In genomic region chr4:149489415-149490240, GRCm38 (mm10) we compare ENCODE assay signal across 34 mouse cellular contexts. TPM values are rescaled to one million over a fixed set of nuclear protein-coding genes. Genes with fewer than 3 reads are reported as not detected.
A peak's percentile ranks its signal among the peaks of the same experiment; 100 is the strongest.
DNase-seq lines count a peak whose midpoint lies in the region; ATAC-seq and TF ChIP-seq lines count a peak whose summit lies in the region.
"Had no signal": no experiment of that assay in that cellular context is flagged by ENCODE, and none has a peak within 500 bp of the region (broad histone marks: within the 10 kb centered on the region; RNA-seq: fewer than 3 reads in every experiment).

No protein-coding gene starts in this region.

- ATAC-seq in intestine, embryonic 16.5 days, result peak; percentile 86
- ATAC-seq in stomach, postnatal 0 days (ENCODE audit: low FRiP score, low TSS enrichment), result peak; percentile 49
- ATAC-seq: forebrain, embryonic 13.5 days; inflammation-experienced regulatory T-cells, adult 6 months; liver, postnatal 0 days; midbrain, embryonic 15.5 days had no signal

- H3K4me3 ChIP-seq in lung, adult 2 months (replicated peaks; ENCODE audit: extremely low read depth, low read depth, low read length), result no peak overlapping the region
- no peak overlapping the region for H3K4me3 ChIP-seq in intestine, embryonic 16.5 days (ENCODE audit: low read length)
- no peak overlapping the region for H3K4me3 ChIP-seq in stomach, postnatal 0 days (ENCODE audit: low read depth, low read length)
- H3K4me3 ChIP-seq: embryonic facial prominence, embryonic 13.5 days; forebrain, embryonic 13.5 days; hindbrain, embryonic 13.5 days; limb, embryonic 12.5 days; midbrain, embryonic 15.5 days; neural tube, embryonic 13.5 days had no signal

- TF ChIP-seq CTCF in lung, adult 2 months (IDR thresholded peaks at IDR 0.05; ENCODE audit: insufficient read depth, low read length), result no peak
- TF ChIP-seq CTCF in stomach, postnatal 0 days (IDR thresholded peaks at IDR 0.05; ENCODE audit: low read depth), result no peak

- no peak overlapping the region for H3K9ac ChIP-seq in intestine, embryonic 16.5 days (ENCODE audit: low read depth, low read length)
- no peak overlapping the region for H3K9ac ChIP-seq in stomach, postnatal 0 days (ENCODE audit: low read length)
- H3K9ac ChIP-seq: embryonic facial prominence, embryonic 13.5 days; forebrain, embryonic 13.5 days; hindbrain, embryonic 13.5 days; limb, embryonic 12.5 days; liver, postnatal 0 days; midbrain, embryonic 15.5 days; neural tube, embryonic 13.5 days had no signal

- DNase-seq in lung, postnatal 36 days, result peak; percentile 36
- no peak for DNase-seq in lung, adult 2 months
- peak; percentile 48 to 58 for DNase-seq in heart, postnatal 14 days
- peak; percentile 63 for DNase-seq in stomach, postnatal 0 days (ENCODE audit: low spot score)
- no peak for DNase-seq in testis, postnatal 14 days (ENCODE audit: low spot score)
- no peak for DNase-seq in frontal cortex, postnatal 14 days (ENCODE audit: low spot score in 2 of 2)
- no peak for DNase-seq in adipocyte (ENCODE audit: low spot score)
- DNase-seq: adrenal gland, adult 8-10 months; cerebellum, adult 2 months; cerebellum, postnatal 36 days; embryo, embryonic 11 days; gastrocnemius, postnatal 10 days; kidney, postnatal 25 days; layer of hippocampus, postnatal 36 days; liver, postnatal 0 days; retina, postnatal 1 day; right cerebral cortex, postnatal 25 days had no signal

- 80% methylated on average over 14 of the region's 14 CpGs for WGBS in lung, adult 2 months
- 76% methylated on average over 14 of the region's 14 CpGs for WGBS in intestine, embryonic 16.5 days
- 58% methylated on average over 14 of the region's 14 CpGs for whole genome bisulfite sequencing in stomach, postnatal 0 days

- no peaks in the 10 kb centered on the region for H3K4me1 ChIP-seq in lung, adult 2 months (ENCODE audit: control insufficient read depth, insufficient read depth, low read length)
- 0 out of 2 replicates have a peak, but pooled peaks cover 4% of the 10 kb centered on the region for H3K4me1 ChIP-seq in intestine, embryonic 16.5 days (ENCODE audit: control insufficient read depth, insufficient read depth, low read length)
- H3K4me1 ChIP-seq in stomach, postnatal 0 days (replicated peaks; ENCODE audit: control insufficient read depth, insufficient read depth), result peaks cover 3% of the 10 kb centered on the region; the same call in 1 of the 2 replicates

- H3K4me2 ChIP-seq in intestine, embryonic 16.5 days (ENCODE audit: low read depth, low read length), result peak overlapping the region; percentile 12; the same call in 1 of the 2 replicates
- no peak overlapping the region for H3K4me2 ChIP-seq in stomach, postnatal 0 days (replicated peaks; ENCODE audit: low read depth)
- H3K4me2 ChIP-seq: embryonic facial prominence, embryonic 13.5 days; forebrain, embryonic 13.5 days; hindbrain, embryonic 13.5 days; limb, embryonic 12.5 days; liver, embryonic 11.5 days; midbrain, embryonic 15.5 days; neural tube, embryonic 13.5 days had no signal

- H3K27me3 ChIP-seq in intestine, embryonic 16.5 days (replicated peaks; ENCODE audit: control insufficient read depth, insufficient read depth, low read length), result no peaks in the 10 kb centered on the region
- no peaks in the 10 kb centered on the region for H3K27me3 ChIP-seq in stomach, postnatal 0 days (ENCODE audit: control insufficient read depth, insufficient read depth, low read length)
- H3K27me3 ChIP-seq: embryonic facial prominence, embryonic 13.5 days; forebrain, embryonic 13.5 days; hindbrain, embryonic 13.5 days; limb, embryonic 12.5 days; midbrain, embryonic 15.5 days; neural tube, embryonic 13.5 days had no signal

- no peaks in the 10 kb centered on the region for H3K9me3 ChIP-seq in intestine, embryonic 16.5 days (ENCODE audit: control insufficient read depth, low read length)
- no peaks in the 10 kb centered on the region for H3K9me3 ChIP-seq in stomach, postnatal 0 days (ENCODE audit: control insufficient read depth, low read length)
- H3K9me3 ChIP-seq: embryonic facial prominence, embryonic 13.5 days; forebrain, embryonic 13.5 days; hindbrain, embryonic 13.5 days; midbrain, embryonic 15.5 days; neural tube, embryonic 13.5 days had no signal

- intact Hi-C loops in heart, postnatal 14 days (cut with DNase I), result loop anchor here (5.0 kb wide), 1 partner anchor 118 kb away; no protein-coding TSS in a partner anchor

- no peak for TF ChIP-seq POLR2A in lung, adult 2 months (IDR thresholded peaks at IDR 0.05; ENCODE audit: borderline replicate concordance, extremely low read depth, low read depth, low read length)

- TF ChIP-seq EP300 in stomach, postnatal 0 days (optimal IDR thresholded peaks at IDR 0.05), result no peak

- peaks cover 6% of the 10 kb centered on the region; the same call in 1 of the 2 replicates for H3K36me3 ChIP-seq in intestine, embryonic 16.5 days (ENCODE audit: control insufficient read depth, insufficient read depth, low read length)
- H3K36me3 ChIP-seq in stomach, postnatal 0 days (ENCODE audit: control insufficient read depth, insufficient read depth, low read length), result peaks cover 4% of the 10 kb centered on the region

- H3K27ac ChIP-seq in intestine, embryonic 16.5 days (ENCODE audit: low read length), result peak overlapping the region; percentile 81
- H3K27ac ChIP-seq in stomach, postnatal 0 days (replicated peaks), result 0 out of 2 replicates have a peak overlapping the region, but pooled peaks have one; percentile 40
- H3K27ac ChIP-seq: embryonic facial prominence, embryonic 13.5 days; forebrain, embryonic 13.5 days; hindbrain, embryonic 13.5 days; limb, embryonic 12.5 days; macrophage; midbrain, embryonic 15.5 days; neural tube, embryonic 13.5 days had no signal

RNA-seq across cellular contexts. Expression of gene Lzic, which starts 4.6 kb away (rescaled TPM):
- 9.6 and 11.6 TPM in 2 replicates for polyA plus RNA-seq in lung, adult 2 months (2012; rRNA removed)
- 10 to 100 TPM; 55.4 to 55.8 TPM for total RNA-seq in heart, postnatal 14 days (2021)
- polyA plus RNA-seq in intestine, embryonic 16.5 days (2015; fragmentation: Nextera tagmentation; extraction: Ambion mirVana), result 38.2 and 41.4 TPM in 2 replicates
- polyA plus RNA-seq in stomach, postnatal 0 days (2015; fragmentation: Nextera tagmentation; extraction: Ambion mirVana), result 18.9 and 22.5 TPM in 2 replicates

RNA-seq across cellular contexts. Expression of gene Nmnat1, which starts 4.6 kb away (rescaled TPM):
- 4.1 and 4.5 TPM in 2 replicates for polyA plus RNA-seq in lung, adult 2 months (2012; rRNA removed)
- total RNA-seq in heart, postnatal 14 days (2021), result 10 to 100 TPM; 20.8 to 23.4 TPM
- polyA plus RNA-seq in intestine, embryonic 16.5 days (2015; fragmentation: Nextera tagmentation; extraction: Ambion mirVana), result 14.7 and 15.2 TPM in 2 replicates
- polyA plus RNA-seq in stomach, postnatal 0 days (2015; fragmentation: Nextera tagmentation; extraction: Ambion mirVana), result 6.1 and 6.5 TPM in 2 replicates

RNA-seq across cellular contexts. Expression of gene Tmem274, which starts 12.4 kb away (rescaled TPM):
- polyA plus RNA-seq in lung, adult 2 months (2012; rRNA removed), result not detected in 2 replicates
- total RNA-seq in heart, postnatal 14 days (2021), result not detected
- polyA plus RNA-seq in intestine, embryonic 16.5 days (2015; fragmentation: Nextera tagmentation; extraction: Ambion mirVana), result 0.38 and 0.55 TPM in 2 replicates
- not detected in 2 replicates for polyA plus RNA-seq in stomach, postnatal 0 days (2015; fragmentation: Nextera tagmentation; extraction: Ambion mirVana)
- total RNA-seq: adrenal gland, adult 8-10 months; gastrocnemius, postnatal 10 days; layer of hippocampus, adult 8-10 months; layer of hippocampus, postnatal 36 days; left cerebral cortex, postnatal 14 days; MEL had no signal
- polyA plus RNA-seq: C2C12; heart, embryonic 14.5 days; hindbrain, embryonic 13.5 days; liver, embryonic 11.5 days; liver, postnatal 0 days; macrophage; midbrain, embryonic 15.5 days; neural tube, embryonic 13.5 days; spleen, adult 2 months; stomach, embryonic 14.5 days had no signal

RNA-seq across cellular contexts. Expression of gene Ctnnbip1, which starts 28.4 kb away (rescaled TPM):
- polyA plus RNA-seq in lung, adult 2 months (2012; rRNA removed), result 9.8 and 16.0 TPM in 2 replicates
- total RNA-seq in heart, postnatal 14 days (2021), result 10 to 100 TPM; 42.9 to 44.5 TPM
- polyA plus RNA-seq in intestine, embryonic 16.5 days (2015; fragmentation: Nextera tagmentation; extraction: Ambion mirVana), result 41.2 and 46.5 TPM in 2 replicates
- 60.1 and 69.5 TPM in 2 replicates for polyA plus RNA-seq in stomach, postnatal 0 days (2015; fragmentation: Nextera tagmentation; extraction: Ambion mirVana)

RNA-seq across cellular contexts. Expression of gene Rbp7, which starts 34.9 kb away (rescaled TPM):
- polyA plus RNA-seq in lung, adult 2 months (2012; rRNA removed), result 2.1 and 2.2 TPM in 2 replicates
- total RNA-seq in heart, postnatal 14 days (2021), result 10 to 100 TPM; 75.7 to 77.1 TPM
- polyA plus RNA-seq in intestine, embryonic 16.5 days (2015; fragmentation: Nextera tagmentation; extraction: Ambion mirVana), result 1.9 and 2.2 TPM in 2 replicates
- polyA plus RNA-seq in stomach, postnatal 0 days (2015; fragmentation: Nextera tagmentation; extraction: Ambion mirVana), result 6.3 and 7.7 TPM in 2 replicates
- total RNA-seq: layer of hippocampus, adult 8-10 months; layer of hippocampus, postnatal 36 days; left cerebral cortex, postnatal 14 days; MEL had no signal
- polyA plus RNA-seq: C2C12; embryonic facial prominence, embryonic 13.5 days; forebrain, embryonic 13.5 days; hindbrain, embryonic 13.5 days; inflammation-experienced regulatory T-cells, adult 6 months; limb, embryonic 12.5 days; liver, embryonic 11.5 days; liver, postnatal 0 days; macrophage; neural tube, embryonic 13.5 days; spleen, adult 2 months had no signal

Comparison
In these comparisons a context has a peak if more than half of its experiments do, and no peak if none do; other contexts are left out.
1. DNase-seq: peak in lung, postnatal 36 days (single experiment), heart, postnatal 14 days (2 of 2) and stomach, postnatal 0 days (single experiment); none in lung, adult 2 months (single experiment), testis, postnatal 14 days (single experiment), frontal cortex, postnatal 14 days (0 of 2) and adipocyte (single experiment).